Mouse (Mus musculus): ENCODE data around the gene Mid1.

DNA sequence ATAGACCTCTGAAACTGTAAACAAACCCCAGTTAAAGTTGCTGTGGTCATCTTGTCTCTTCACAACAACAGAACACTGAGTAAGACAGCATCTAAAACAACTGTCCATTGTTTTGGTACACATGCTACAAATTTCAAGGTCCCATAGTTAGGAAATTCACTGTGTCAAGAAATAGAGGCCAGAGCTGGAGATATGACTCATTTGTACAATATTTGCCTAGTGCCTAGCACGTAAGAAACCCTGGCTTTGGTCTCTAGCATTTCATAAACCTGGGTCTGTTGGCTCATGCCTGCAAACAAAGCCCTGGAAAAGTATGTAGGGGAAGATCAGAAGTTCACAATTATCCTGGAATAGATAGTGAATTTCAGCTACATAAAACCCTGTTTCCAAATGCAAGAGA lies 178.8 kb downstream of the Mid1 start:
- no peak for TF ChIP-seq CTCF (IDR thresholded peaks at IDR 0.05)
- peak; percentile 45; the same call in 1 of the 2 replicates for TF ChIP-seq EP300 (IDR thresholded peaks at IDR 0.05)
